18 mouse cellular contexts compared by ENCODE assay signal in the genomic region with DNA sequence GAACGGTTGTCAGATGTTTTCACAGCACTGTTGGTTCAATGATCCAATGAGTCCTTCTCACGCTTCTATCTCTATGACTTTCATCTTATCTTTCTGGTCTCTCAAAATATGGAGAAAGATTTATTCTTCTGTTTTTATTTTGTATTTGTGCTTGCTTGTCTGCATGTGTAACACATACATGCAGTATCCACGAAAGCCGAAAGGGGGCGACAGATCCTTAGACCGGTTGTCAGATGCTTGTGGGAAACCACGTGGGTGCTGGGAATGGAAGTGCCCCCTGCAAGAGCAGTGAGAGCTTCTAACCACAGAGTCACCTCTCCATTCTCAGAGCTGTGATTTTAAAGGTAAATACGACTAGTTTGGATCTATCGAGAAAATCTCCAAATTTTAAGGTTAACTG. TPM values are rescaled to one million over a fixed set of nuclear protein-coding genes. Genes with fewer than 3 reads are reported as not detected.
DNase-seq lines count a peak whose midpoint lies in the region; TF ChIP-seq lines count a peak whose summit lies in the region.
"Had no signal": no experiment of that assay in that cellular context is flagged by ENCODE, and none has a peak within 500 bp of the region (broad histone marks: within the 10 kb centered on the region; RNA-seq: fewer than 3 reads in every experiment).

No protein-coding gene starts in this region.

- peak; percentile 20 to 29 for DNase-seq in cerebellum, postnatal 10 days
- no peak for DNase-seq in cerebellum, adult 9-10 months
- no peak for DNase-seq in layer of hippocampus, adult 2 months (ENCODE audit: low spot score in 2 of 2)
- no peak for DNase-seq in layer of hippocampus, postnatal 25 days (ENCODE audit: extremely low spot score in 1 of 2, low spot score in 1 of 2)
- DNase-seq in CH12.LX (ENCODE audit: extremely low read depth) = peak; percentile 4
- DNase-seq in embryo, embryonic 11 days = peak; percentile 19
- DNase-seq in thymus, postnatal 10 days (ENCODE audit: low spot score in 2 of 2) = no peak
- no peak for DNase-seq in ovary, adult 18-20 months (ENCODE audit: low spot score)
- DNase-seq: B cell, adult 2 months had no signal

- H3K79me2 ChIP-seq in CH12.LX (replicated peaks; ENCODE audit: control insufficient read depth, extremely low read depth, insufficient read depth, poor library complexity, severe bottlenecking) = no peaks in the 10 kb centered on the region

- no peaks in the 10 kb centered on the region for H3K4me1 ChIP-seq in CH12.LX (ENCODE audit: control insufficient read depth in 1 of 2, insufficient read depth in 2 of 2)
- H3K4me1 ChIP-seq: embryonic facial prominence, embryonic 12.5 days; hindbrain, embryonic 15.5 days had no signal

- no peak; the same call in none of the 2 replicates for TF ChIP-seq RAD21 in CH12.LX (IDR thresholded peaks at IDR 0.05; ENCODE audit: low read depth, low read length)

- H3K27ac ChIP-seq in layer of hippocampus, adult 2 months = no peak overlapping the region
- H3K27ac ChIP-seq in CH12.LX (ENCODE audit: insufficient read depth, low read depth) = no peak overlapping the region
- H3K27ac ChIP-seq: embryonic facial prominence, embryonic 12.5 days; hindbrain, embryonic 15.5 days; midbrain, embryonic 10.5 days had no signal

- in situ Hi-C loops in CH12.LX (cut with MboI; ENCODE audit: low pct_ligation_motif_present, low pct_unique_long_range_greater_than_20kb, low sequenced_read_pairs) = no loop called here

- dilution Hi-C loops in CH12.LX (cut with MboI; ENCODE audit: extremely low pct_ligation_motif_present, extremely low pct_unique_long_range_greater_than_20kb, low sequenced_read_pairs) = no loop called here

- H3K27me3 ChIP-seq in CH12.LX (replicated peaks) = no peaks in the 10 kb centered on the region
- H3K27me3 ChIP-seq: embryonic facial prominence, embryonic 12.5 days; hindbrain, embryonic 15.5 days had no signal

- H3K4me2 ChIP-seq in CH12.LX (ENCODE audit: insufficient read depth, low read depth, poor library complexity, severe bottlenecking) = no peak overlapping the region
- H3K4me2 ChIP-seq: embryonic facial prominence, embryonic 12.5 days; hindbrain, embryonic 15.5 days had no signal

- no peak overlapping the region for H3K4me3 ChIP-seq in layer of hippocampus, adult 2 months
- H3K4me3 ChIP-seq in CH12.LX (replicated peaks in 1 of 3; ENCODE audit: low read depth in 2 of 3, low read length in 2 of 3, poor library complexity in 1 of 3) = no peak overlapping the region
- H3K4me3 ChIP-seq: embryonic facial prominence, embryonic 12.5 days; hindbrain, embryonic 15.5 days; midbrain, embryonic 10.5 days had no signal

- no peaks in the 10 kb centered on the region for H3K36me3 ChIP-seq in CH12.LX (replicated peaks in 1 of 2; ENCODE audit: control insufficient read depth in 1 of 2, insufficient read depth in 1 of 2, low read length in 1 of 2)
- H3K36me3 ChIP-seq: embryonic facial prominence, embryonic 12.5 days; hindbrain, embryonic 15.5 days; midbrain, embryonic 10.5 days had no signal

- H3K9me3 ChIP-seq in CH12.LX (replicated peaks; ENCODE audit: low read length) = peaks cover 29% of the 10 kb centered on the region
- H3K9me3 ChIP-seq: embryonic facial prominence, embryonic 12.5 days; hindbrain, embryonic 15.5 days; midbrain, embryonic 10.5 days had no signal

- H3K9ac ChIP-seq in CH12.LX (ENCODE audit: insufficient read depth, low read depth) = no peak overlapping the region
- H3K9ac ChIP-seq: embryonic facial prominence, embryonic 12.5 days; hindbrain, embryonic 15.5 days had no signal

- TF ChIP-seq POLR2A in CH12.LX (IDR thresholded peaks at IDR 0.05; ENCODE audit: low read depth, low read length) = no peak

- TF ChIP-seq EP300 in CH12.LX (IDR thresholded peaks at IDR 0.05; ENCODE audit: low read length) = no peak

- peak; percentile 44 for TF ChIP-seq CTCF in layer of hippocampus, adult 2 months (conservative IDR thresholded peaks at IDR 0.05)
- TF ChIP-seq CTCF in CH12.LX (conservative IDR thresholded peaks at IDR 0.05 in 1 of 2, IDR thresholded peaks at IDR 0.05 in 1 of 2; ENCODE audit: low read depth in 2 of 2, low read length in 2 of 2) = peak in 1 of 2 experiments; percentile 16; a peak in 1 of 4 replicates

TF ChIP-seq in CH12.LX, 34 proteins besides CTCF, POLR2A, EP300 and RAD21:
- TF ChIP-seq ZMIZ1 (IDR thresholded peaks at IDR 0.05; ENCODE audit: low read depth, low read length) (no peak), JUN (IDR thresholded peaks at IDR 0.05; ENCODE audit: insufficient read depth, low read depth, low read length) (no peak), IRF4 (IDR thresholded peaks at IDR 0.05; ENCODE audit: low read depth, low read length) (no peak), ETS1 (conservative IDR thresholded peaks at IDR 0.05; ENCODE audit: low read depth, low read length) (no peak), GABPA (IDR thresholded peaks at IDR 0.05; ENCODE audit: insufficient replicate concordance, low read depth, low read length) (no peak), CHD1 (IDR thresholded peaks at IDR 0.05; ENCODE audit: low read depth, low read length) (no peak), UBTF (IDR thresholded peaks at IDR 0.05; ENCODE audit: low read depth, low read length) (no peak), PAX5 (IDR thresholded peaks at IDR 0.05; ENCODE audit: low read length) (no peak), USF1 (IDR thresholded peaks at IDR 0.05; ENCODE audit: low read depth, low read length) (no peak), MYC (IDR thresholded peaks at IDR 0.05; ENCODE audit: low read depth, low read length) (no peak), ELF1 (IDR thresholded peaks at IDR 0.05; ENCODE audit: low read depth, low read length) (no peak), MXI1 (IDR thresholded peaks at IDR 0.05; ENCODE audit: low read depth, low read length) (no peak), ZC3H11A (IDR thresholded peaks at IDR 0.05; ENCODE audit: low read depth, low read length) (no peak)

RNA-seq across cellular contexts. Expression of a gene that starts 54.2 kb away (rescaled TPM):
- not detected for total RNA-seq in layer of hippocampus, adult 2 months (2021)
- not detected for total RNA-seq in layer of hippocampus, postnatal 25 days (2021)
- not detected in 2 replicates for total RNA-seq in CH12.LX (2012; rRNA removed)
- total RNA-seq in CH12.LX (2014; rRNA removed) = not detected in 2 replicates
- polyA plus RNA-seq in CH12.LX (2012; ENCODE audit: insufficient read length, low read depth) = not detected in 2 replicates
- total RNA-seq: granulocyte monocyte progenitor cell, adult 5-6 weeks; layer of hippocampus, adult 18-20 months had no signal
- polyA plus RNA-seq: embryonic facial prominence, embryonic 12.5 days; forebrain, embryonic 14.5 days; hindbrain, embryonic 15.5 days; limb, embryonic 14.5 days; midbrain, embryonic 10.5 days; neural tube, embryonic 14.5 days; small intestine, adult 2 months had no signal

Comparison
In these comparisons a context has a peak if more than half of its experiments do, and no peak if none do; other contexts are left out.
1. DNase-seq: peak in cerebellum, postnatal 10 days (2 of 2), CH12.LX (single experiment) and embryo, embryonic 11 days (single experiment); none in cerebellum, adult 9-10 months (single experiment), layer of hippocampus, adult 2 months (0 of 2), layer of hippocampus, postnatal 25 days (0 of 2), thymus, postnatal 10 days (0 of 2) and ovary, adult 18-20 months (single experiment).